Mouse (Mus musculus): ENCODE results near the gene Gbp10. TPM values are rescaled to one million over a fixed set of nuclear protein-coding genes. Genes with fewer than 3 reads are reported as not detected.
"Not testable (repeated sequence)": the region's sequence is repeated elsewhere in the genome, so short reads cannot be mapped to it uniquely, and the experiment has no call there.

Gbp10 gene
- not detected in 2 replicates for polyA plus RNA-seq (2014; fragmentation: Nextera tagmentation; extraction: Ambion mirVana)

- H3K9me3 ChIP-seq (replicated peaks; ENCODE audit: control insufficient read depth, low read length); H3K4me1 ChIP-seq (ENCODE audit: control insufficient read depth, insufficient read depth, low read length); H3K27ac ChIP-seq (ENCODE audit: low read depth, low read length); H3K4me2 ChIP-seq; H3K9ac ChIP-seq (ENCODE audit: low read depth, low read length); H3K4me3 ChIP-seq (ENCODE audit: low read depth, low read length); H3K36me3 ChIP-seq (ENCODE audit: control insufficient read depth, insufficient read depth, low read length); H3K27me3 ChIP-seq (ENCODE audit: control insufficient read depth, insufficient read depth, low read length); ATAC-seq (replicated peaks; ENCODE audit: insufficient number of reproducible peaks, low FRiP score, low TSS enrichment): not testable (repeated sequence)
Observed at GRCm38 (mm10) chr5:105239483-105240047, at the start of gene Gbp10. TSS of gene Gbp10 (minus strand) at chr5:105239533.

- not testable (repeated sequence) for H3K4me3 ChIP-seq (ENCODE audit: low read depth, low read length); ATAC-seq (replicated peaks; ENCODE audit: insufficient number of reproducible peaks, low FRiP score, low TSS enrichment); H3K9me3 ChIP-seq (replicated peaks; ENCODE audit: control insufficient read depth, low read length); H3K4me2 ChIP-seq; H3K9ac ChIP-seq (ENCODE audit: low read depth, low read length); H3K36me3 ChIP-seq (ENCODE audit: control insufficient read depth, insufficient read depth, low read length); H3K27ac ChIP-seq (ENCODE audit: low read depth, low read length); H3K4me1 ChIP-seq (ENCODE audit: control insufficient read depth, insufficient read depth, low read length); H3K27me3 ChIP-seq (ENCODE audit: control insufficient read depth, insufficient read depth, low read length)
- WGBS (ENCODE audit: insufficient replicate concordance): no CpG with 5 or more reads among the region's 3 CpGs
Observed at GRCm38 (mm10) chr5:105260673-105261072, 21.3 kb upstream of the Gbp10 start.

GRCm38 (mm10) chr5:105252491-105252890, 13.2 kb upstream of the Gbp10 start:
- H3K4me3 ChIP-seq (ENCODE audit: low read depth, low read length): no peak overlapping the region
- no peak for ATAC-seq (replicated peaks; ENCODE audit: insufficient number of reproducible peaks, low FRiP score, low TSS enrichment)
- no peaks in the 10 kb centered on the region for H3K4me1 ChIP-seq (ENCODE audit: control insufficient read depth, insufficient read depth, low read length)
- H3K4me2 ChIP-seq: no peak overlapping the region
- no peak overlapping the region for H3K27ac ChIP-seq (ENCODE audit: low read depth, low read length)
- no peaks in the 10 kb centered on the region for H3K36me3 ChIP-seq (ENCODE audit: control insufficient read depth, insufficient read depth, low read length)
- no peaks in the 10 kb centered on the region for H3K9me3 ChIP-seq (replicated peaks; ENCODE audit: control insufficient read depth, low read length)
- H3K9ac ChIP-seq (ENCODE audit: low read depth, low read length): no peak overlapping the region
- H3K27me3 ChIP-seq (ENCODE audit: control insufficient read depth, insufficient read depth, low read length): no peaks in the 10 kb centered on the region

DNA sequence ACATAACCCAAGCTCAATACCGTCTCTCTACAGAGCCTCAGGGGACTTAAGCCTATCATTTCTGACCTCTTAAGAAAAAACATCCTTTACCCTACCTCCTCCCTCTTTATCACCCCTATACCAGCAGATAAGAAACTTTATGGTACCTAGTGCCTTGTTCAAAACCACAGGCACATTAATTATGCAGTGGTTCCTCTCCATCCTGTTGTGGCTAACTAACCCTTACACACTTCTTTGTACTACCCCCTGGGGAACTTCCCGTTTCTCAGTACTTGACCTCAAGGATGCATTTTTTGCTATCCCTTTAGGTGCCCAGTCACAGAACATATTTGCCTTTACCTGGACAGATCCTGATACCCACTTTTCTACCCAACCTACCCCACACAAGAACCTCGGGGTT, 5.4 kb upstream of the Gbp10 start:
- not testable (repeated sequence) for H3K4me3 ChIP-seq (ENCODE audit: low read depth, low read length); H3K27me3 ChIP-seq (ENCODE audit: control insufficient read depth, insufficient read depth, low read length); H3K36me3 ChIP-seq (ENCODE audit: control insufficient read depth, insufficient read depth, low read length); H3K9me3 ChIP-seq (replicated peaks; ENCODE audit: control insufficient read depth, low read length); H3K9ac ChIP-seq (ENCODE audit: low read depth, low read length); ATAC-seq (replicated peaks; ENCODE audit: insufficient number of reproducible peaks, low FRiP score, low TSS enrichment); H3K4me2 ChIP-seq; H3K27ac ChIP-seq (ENCODE audit: low read depth, low read length); H3K4me1 ChIP-seq (ENCODE audit: control insufficient read depth, insufficient read depth, low read length)
- WGBS (ENCODE audit: insufficient replicate concordance): 62% methylated on average over 3 of the region's 3 CpGs

DNA sequence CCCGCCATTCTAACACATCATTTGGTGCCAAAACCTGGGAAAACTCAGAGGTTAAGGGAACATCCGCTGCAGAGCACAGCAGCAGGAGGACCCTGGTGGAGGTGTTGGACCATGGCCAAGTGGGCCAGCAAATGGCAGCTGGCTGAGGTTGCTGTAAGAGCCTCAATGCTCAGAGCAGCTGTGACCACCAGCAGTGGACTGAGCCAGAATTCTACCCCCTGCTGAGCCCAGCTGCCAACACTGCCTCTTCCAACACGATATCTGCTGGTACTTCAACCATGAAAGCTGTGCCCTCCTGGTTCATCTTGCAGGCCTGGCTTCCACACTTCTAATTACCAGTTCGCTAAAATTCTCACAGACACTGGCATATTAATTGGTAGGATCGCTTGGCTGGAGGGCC, 1.6 kb upstream of the Gbp10 start:
- H3K27me3 ChIP-seq (ENCODE audit: control insufficient read depth, insufficient read depth, low read length); H3K9ac ChIP-seq (ENCODE audit: low read depth, low read length); H3K9me3 ChIP-seq (replicated peaks; ENCODE audit: control insufficient read depth, low read length); H3K4me3 ChIP-seq (ENCODE audit: low read depth, low read length); ATAC-seq (replicated peaks; ENCODE audit: insufficient number of reproducible peaks, low FRiP score, low TSS enrichment); H3K4me1 ChIP-seq (ENCODE audit: control insufficient read depth, insufficient read depth, low read length); H3K36me3 ChIP-seq (ENCODE audit: control insufficient read depth, insufficient read depth, low read length); H3K4me2 ChIP-seq; H3K27ac ChIP-seq (ENCODE audit: low read depth, low read length): not testable (repeated sequence)
- 84% methylated on average over 5 of the region's 5 CpGs for WGBS (ENCODE audit: insufficient replicate concordance)

GRCm38 (mm10) chr5:105238402-105238801, 931 bp downstream of the Gbp10 start:
- 81% methylated on average over 1 of the region's 1 CpGs for WGBS (ENCODE audit: insufficient replicate concordance)

GRCm38 (mm10) chr5:105236040-105236439, 3.3 kb downstream of the Gbp10 start:
- H3K27me3 ChIP-seq (ENCODE audit: control insufficient read depth, insufficient read depth, low read length); H3K4me1 ChIP-seq (ENCODE audit: control insufficient read depth, insufficient read depth, low read length); H3K36me3 ChIP-seq (ENCODE audit: control insufficient read depth, insufficient read depth, low read length); H3K4me2 ChIP-seq; H3K9me3 ChIP-seq (replicated peaks; ENCODE audit: control insufficient read depth, low read length); H3K4me3 ChIP-seq (ENCODE audit: low read depth, low read length); H3K27ac ChIP-seq (ENCODE audit: low read depth, low read length); H3K9ac ChIP-seq (ENCODE audit: low read depth, low read length); ATAC-seq (replicated peaks; ENCODE audit: insufficient number of reproducible peaks, low FRiP score, low TSS enrichment): not testable (repeated sequence)
- whole genome bisulfite sequencing (ENCODE audit: insufficient replicate concordance): 81% methylated on average over 3 of the region's 3 CpGs

More at GRCm38 (mm10) chr5:105238402-105238801, 931 bp downstream of the Gbp10 start:
- not testable (repeated sequence) for H3K27ac ChIP-seq (ENCODE audit: low read depth, low read length); H3K4me1 ChIP-seq (ENCODE audit: control insufficient read depth, insufficient read depth, low read length); ATAC-seq (replicated peaks; ENCODE audit: insufficient number of reproducible peaks, low FRiP score, low TSS enrichment); H3K4me2 ChIP-seq; H3K4me3 ChIP-seq (ENCODE audit: low read depth, low read length); H3K27me3 ChIP-seq (ENCODE audit: control insufficient read depth, insufficient read depth, low read length); H3K9me3 ChIP-seq (replicated peaks; ENCODE audit: control insufficient read depth, low read length); H3K9ac ChIP-seq (ENCODE audit: low read depth, low read length); H3K36me3 ChIP-seq (ENCODE audit: control insufficient read depth, insufficient read depth, low read length)

DNA sequence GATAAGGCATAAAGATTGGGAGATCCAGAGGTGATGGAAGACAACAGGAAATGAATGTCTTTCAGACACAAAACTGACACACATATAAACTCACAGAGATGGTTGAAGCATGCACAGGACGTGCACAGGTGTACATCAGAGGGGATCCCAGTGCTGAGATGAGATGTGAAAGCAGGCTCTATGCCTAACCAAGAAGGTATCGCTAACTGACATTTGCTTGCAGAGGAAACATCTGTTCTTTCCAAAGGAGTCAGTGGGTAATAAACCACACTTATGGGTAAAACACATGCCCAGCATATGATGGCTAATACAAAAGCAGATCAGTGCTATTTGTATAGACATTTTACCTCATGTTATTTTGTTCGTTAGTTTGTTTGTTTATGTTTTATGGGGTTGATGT, 30.4 kb downstream of the Gbp10 start:
- H3K4me1 ChIP-seq (ENCODE audit: control insufficient read depth, insufficient read depth, low read length); H3K27ac ChIP-seq (ENCODE audit: low read depth, low read length); H3K36me3 ChIP-seq (ENCODE audit: control insufficient read depth, insufficient read depth, low read length); H3K9ac ChIP-seq (ENCODE audit: low read depth, low read length); ATAC-seq (replicated peaks; ENCODE audit: insufficient number of reproducible peaks, low FRiP score, low TSS enrichment); H3K4me3 ChIP-seq (ENCODE audit: low read depth, low read length); H3K27me3 ChIP-seq (ENCODE audit: control insufficient read depth, insufficient read depth, low read length); H3K9me3 ChIP-seq (replicated peaks; ENCODE audit: control insufficient read depth, low read length); H3K4me2 ChIP-seq: not testable (repeated sequence)
- no CpG with 5 or more reads among the region's 3 CpGs for WGBS (ENCODE audit: insufficient replicate concordance)

DNA sequence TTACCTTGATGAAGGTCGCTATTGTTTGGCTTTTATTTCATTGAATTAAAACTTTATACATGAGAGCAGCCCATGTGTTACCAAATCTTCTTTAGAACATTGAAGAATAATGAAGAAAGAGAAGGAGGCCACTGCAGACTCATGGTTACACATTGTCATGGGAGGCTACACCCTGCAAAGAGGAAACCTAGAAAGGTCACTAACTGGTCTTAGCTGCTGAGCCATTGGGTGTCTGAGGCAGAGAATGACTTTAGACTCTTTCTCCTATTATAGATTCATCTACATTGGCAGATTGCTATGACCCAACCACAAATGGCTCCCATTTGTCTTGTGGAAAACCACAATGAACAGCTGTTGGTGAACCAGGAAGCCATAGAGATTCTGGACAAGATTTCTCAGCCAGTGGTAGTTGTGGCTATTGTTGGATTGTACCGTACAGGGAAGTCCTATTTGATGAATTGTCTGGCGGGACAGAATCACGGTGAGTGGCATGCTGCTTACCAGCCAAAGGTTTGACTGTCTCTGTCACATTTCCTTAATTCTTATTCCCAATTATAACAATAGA, 38.5 kb downstream of the Gbp10 start:
- not testable (repeated sequence) for H3K9ac ChIP-seq (ENCODE audit: low read depth, low read length); H3K27ac ChIP-seq (ENCODE audit: low read depth, low read length); H3K36me3 ChIP-seq (ENCODE audit: control insufficient read depth, insufficient read depth, low read length); H3K4me2 ChIP-seq; H3K9me3 ChIP-seq (replicated peaks; ENCODE audit: control insufficient read depth, low read length); ATAC-seq (replicated peaks; ENCODE audit: insufficient number of reproducible peaks, low FRiP score, low TSS enrichment); H3K4me3 ChIP-seq (ENCODE audit: low read depth, low read length); H3K4me1 ChIP-seq (ENCODE audit: control insufficient read depth, insufficient read depth, low read length); H3K27me3 ChIP-seq (ENCODE audit: control insufficient read depth, insufficient read depth, low read length)
- 82% methylated on average over 4 of the region's 4 CpGs for WGBS (ENCODE audit: insufficient replicate concordance)
